Mouse (Mus musculus) myocyte (in vitro differentiated cells): ENCODE data around the gene Pla2g4e. TPM values are rescaled to one million over a fixed set of nuclear protein-coding genes. Genes with fewer than 3 reads are reported as not detected.

Experiments used
- H3K27me3 ChIP-seq: one replicate; pipeline ENCODE4 v1.6.1; 2011; ENCODE audit not compliant: control insufficient read depth, insufficient read depth, insufficient read length
- H3K36me3 ChIP-seq: one replicate; pipeline ENCODE4 v1.6.1; 2011; ENCODE audit not compliant: control insufficient read depth, insufficient read depth
- H3K4me2 ChIP-seq: one replicate; pipeline ENCODE4 v1.6.1; 2011; ENCODE audit warnings: low read depth, control low read depth
- H3K4me3 ChIP-seq: one replicate; pipeline ENCODE4 v1.5.1; 2011; ENCODE audit warnings: mild to moderate bottlenecking, control low read depth, moderate library complexity
- H3K79me2 ChIP-seq: one replicate; pipeline ENCODE4 v1.6.1; 2011; ENCODE audit not compliant: control insufficient read depth, insufficient read depth
- H3ac ChIP-seq: one replicate; pipeline ENCODE4 v1.6.1; 2011; ENCODE audit not compliant: control insufficient read depth, insufficient read length
- CEBPB ChIP-seq: IDR thresholded peaks from 2 replicates; pipeline ENCODE4 v1.6.1; 2011; ENCODE audit warnings: mild to moderate bottlenecking, moderate library complexity; ENCODE audit not compliant: poor library complexity, insufficient read depth, severe bottlenecking
- E2F4 ChIP-seq: IDR thresholded peaks from one replicate; pipeline ENCODE4 v1.6.1; 2011; ENCODE audit warnings: mild to moderate bottlenecking, control low read depth, moderate library complexity; ENCODE audit not compliant: insufficient read depth
- MAX ChIP-seq: IDR thresholded peaks from one replicate; pipeline ENCODE4 v1.6.1; 2011; ENCODE audit warnings: low read depth, mild to moderate bottlenecking, control low read depth
- MYOD1 ChIP-seq, 3 experiments: IDR thresholded peaks; one replicate each; pipeline ENCODE4 v1.6.1; 2011; ENCODE audit warnings: control low read depth in 2 of 3, low read depth in 2 of 3, mild to moderate bottlenecking in 2 of 3, moderate library complexity in 1 of 3; ENCODE audit not compliant: insufficient read length in 2 of 3, control insufficient read depth in 1 of 3
- MYOG ChIP-seq, 3 experiments: IDR thresholded peaks; one replicate each; pipeline ENCODE4 v1.6.1; 2011; ENCODE audit warnings: control low read depth in 2 of 3, low read depth in 2 of 3, mild to moderate bottlenecking in 2 of 3; ENCODE audit not compliant: insufficient read length in 2 of 3, control insufficient read depth in 1 of 3, insufficient read depth in 1 of 3
- POLR2A ChIP-seq: IDR thresholded peaks from one replicate; pipeline ENCODE4 v1.6.1; 2011; ENCODE audit warnings: low read depth, mild to moderate bottlenecking, control low read depth, moderate library complexity; ENCODE audit not compliant: insufficient read length
- POLR2AphosphoS2 ChIP-seq: IDR thresholded peaks from one replicate; pipeline ENCODE4 v1.6.1; 2011; ENCODE audit warnings: low read depth, control low read depth; ENCODE audit not compliant: insufficient read length
- REST ChIP-seq: IDR thresholded peaks from one replicate; pipeline ENCODE4 v1.6.1; 2011; ENCODE audit warnings: mild to moderate bottlenecking, control low read depth, moderate library complexity; ENCODE audit not compliant: insufficient read depth, insufficient read length
- SRF ChIP-seq: IDR thresholded peaks from one replicate; pipeline ENCODE4 v1.6.1; 2011; ENCODE audit warnings: low read depth; ENCODE audit not compliant: control insufficient read depth, insufficient read length
- TCF12 ChIP-seq: IDR thresholded peaks from one replicate; pipeline ENCODE4 v1.6.1; 2011; ENCODE audit warnings: mild to moderate bottlenecking, control low read depth; ENCODE audit not compliant: poor library complexity, insufficient read depth, severe bottlenecking
- TCF3 ChIP-seq: IDR thresholded peaks from one replicate; pipeline ENCODE4 v1.6.1; 2011; ENCODE audit warnings: low read depth, control low read depth; ENCODE audit not compliant: insufficient read length
- USF1 ChIP-seq: IDR thresholded peaks from one replicate; pipeline ENCODE4 v1.6.1; 2011; ENCODE audit warnings: low read depth, mild to moderate bottlenecking, control low read depth, moderate library complexity
- polyA plus RNA-seq: library from polyadenylated mRNA; unstranded; fragments of >200 nt; fragmentation: generic; extraction: Trizol; gene quantifications from one replicate; pipeline ENCODE4 v1.2.1, GENCODE M21; 2012; ENCODE audit warnings: missing spikeins

Pla2g4e gene
- polyA plus RNA-seq, 1 experiment, result 0.05 TPM

DNA sequence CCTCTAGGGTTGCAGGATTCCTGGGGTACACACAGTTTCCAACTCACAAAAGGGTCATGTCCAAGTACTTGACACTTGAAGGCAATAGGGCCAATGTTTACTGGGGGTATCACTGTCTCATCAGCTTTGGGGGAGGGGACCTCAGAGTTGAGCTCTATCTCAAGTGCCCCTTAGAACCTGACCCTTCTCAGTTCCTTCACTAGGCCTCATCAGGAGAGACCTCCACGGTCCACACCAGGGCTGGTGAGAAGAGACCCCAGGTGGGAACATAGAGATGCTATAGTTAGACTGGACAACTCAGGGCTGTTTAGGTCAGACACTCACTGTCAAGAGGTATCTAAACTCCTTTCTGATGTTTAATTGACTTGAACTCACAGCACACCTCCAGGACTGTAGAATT, 106.0 kb downstream of the Pla2g4e start:
- peaks cover 5% of the 10 kb centered on the region for H3K36me3 ChIP-seq

DNA sequence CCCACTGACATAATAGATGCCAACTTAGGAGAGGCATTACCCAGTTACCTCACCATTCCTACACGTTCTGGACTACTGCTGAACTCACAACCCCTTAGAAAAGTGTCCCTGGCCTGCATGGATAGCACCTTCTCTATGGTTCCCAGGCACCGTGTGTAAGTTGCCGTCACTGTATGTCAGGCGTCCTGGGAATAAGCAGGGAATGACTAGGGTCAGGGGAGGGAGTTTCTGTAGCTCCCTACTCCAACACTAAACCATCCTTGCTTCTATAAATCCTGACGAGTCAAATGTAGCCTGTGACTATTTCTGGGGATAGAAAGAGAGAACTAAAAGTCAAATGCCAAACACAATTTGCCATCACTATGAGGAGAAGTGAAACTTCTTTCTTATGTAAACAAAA, 107.9 kb downstream of the Pla2g4e start:
- Histone ChIP-seq H3K4me3 (no peak overlapping the region), H3K4me2 (no peak overlapping the region), H3K27me3 (no peaks in the 10 kb centered on the region), H3K79me2 (peaks cover 57% of the 10 kb centered on the region), H3K36me3 (peaks cover 5% of the 10 kb centered on the region), H3ac (no peak overlapping the region)
- no peak for TF ChIP-seq MYOD1 (IDR thresholded peaks at IDR 0.05; ENCODE audit: control insufficient read depth in 1 of 3, insufficient read length in 2 of 3, low read depth in 2 of 3)
- TF ChIP-seq CEBPB, result no peak
- TF ChIP-seq TCF12, result no peak
- no peak for TF ChIP-seq USF1
- TF ChIP-seq TCF3, result no peak
- no peak for TF ChIP-seq POLR2A
- no peak for TF ChIP-seq POLR2AphosphoS2
- TF ChIP-seq MYOG (IDR thresholded peaks at IDR 0.05; ENCODE audit: control insufficient read depth in 1 of 3, insufficient read depth in 1 of 3, insufficient read length in 2 of 3, low read depth in 2 of 3), result no peak
- no peak for TF ChIP-seq MAX
- no peak for TF ChIP-seq REST
- no peak for TF ChIP-seq E2F4
- no peak for TF ChIP-seq SRF

More for the DNA sequence above, 106.0 kb downstream of the Pla2g4e start:
- Histone ChIP-seq H3K79me2 (peaks cover 66% of the 10 kb centered on the region), H3K27me3 (no peaks in the 10 kb centered on the region), H3K4me2 (no peak overlapping the region), H3K4me3 (no peak overlapping the region), H3ac (no peak overlapping the region)
- TF ChIP-seq REST (no peak), TCF3 (no peak), USF1 (no peak), MYOD1 (IDR thresholded peaks at IDR 0.05; ENCODE audit: control insufficient read depth in 1 of 3, insufficient read length in 2 of 3, low read depth in 2 of 3) (no peak), MYOG (IDR thresholded peaks at IDR 0.05; ENCODE audit: control insufficient read depth in 1 of 3, insufficient read depth in 1 of 3, insufficient read length in 2 of 3, low read depth in 2 of 3) (no peak), POLR2A (no peak), POLR2AphosphoS2 (no peak), MAX (no peak), SRF (no peak), E2F4 (no peak), CEBPB (no peak), TCF12 (no peak)

DNA sequence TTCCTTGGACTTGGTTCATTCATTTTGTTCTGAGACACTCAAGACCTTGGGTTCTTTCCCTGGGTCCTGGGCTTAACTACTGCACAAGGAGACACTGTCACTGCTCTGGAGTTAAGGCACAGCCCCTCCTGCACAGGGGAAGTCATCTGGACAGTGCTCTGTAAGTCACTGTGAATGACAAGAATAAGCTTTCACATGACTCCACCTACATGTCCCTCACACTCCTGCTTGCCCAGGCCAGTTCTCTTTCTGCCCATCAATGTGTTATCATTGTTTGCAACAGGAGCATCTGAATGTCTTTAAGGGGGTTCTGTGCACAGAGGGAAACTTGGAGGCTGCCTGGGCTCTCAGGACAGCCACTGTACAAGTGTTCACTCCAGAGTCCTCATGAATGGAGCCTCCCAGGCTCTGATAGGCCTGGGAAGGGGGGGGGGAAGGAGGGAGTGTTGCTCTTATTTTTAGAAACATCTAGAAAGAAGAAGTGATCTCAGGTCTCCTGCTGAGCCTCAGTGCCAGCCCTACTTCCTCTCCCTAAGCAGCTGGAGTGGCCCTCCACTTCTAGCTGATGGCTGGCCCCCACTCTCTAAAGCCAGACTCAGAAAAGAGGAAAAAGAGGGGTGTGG, 110.6 kb downstream of the Pla2g4e start:
- Histone ChIP-seq H3K27me3 (no peaks in the 10 kb centered on the region), H3K4me3 (no peak overlapping the region), H3ac (no peak overlapping the region), H3K79me2 (peaks cover 40% of the 10 kb centered on the region), H3K36me3 (peaks cover 5% of the 10 kb centered on the region), H3K4me2 (peak overlapping the region; percentile 7)
- peak in 1 of 3 experiments; percentile 20 for TF ChIP-seq MYOG (IDR thresholded peaks at IDR 0.05; ENCODE audit: control insufficient read depth in 1 of 3, insufficient read depth in 1 of 3, insufficient read length in 2 of 3, low read depth in 2 of 3)
- no peak for TF ChIP-seq TCF3

DNA sequence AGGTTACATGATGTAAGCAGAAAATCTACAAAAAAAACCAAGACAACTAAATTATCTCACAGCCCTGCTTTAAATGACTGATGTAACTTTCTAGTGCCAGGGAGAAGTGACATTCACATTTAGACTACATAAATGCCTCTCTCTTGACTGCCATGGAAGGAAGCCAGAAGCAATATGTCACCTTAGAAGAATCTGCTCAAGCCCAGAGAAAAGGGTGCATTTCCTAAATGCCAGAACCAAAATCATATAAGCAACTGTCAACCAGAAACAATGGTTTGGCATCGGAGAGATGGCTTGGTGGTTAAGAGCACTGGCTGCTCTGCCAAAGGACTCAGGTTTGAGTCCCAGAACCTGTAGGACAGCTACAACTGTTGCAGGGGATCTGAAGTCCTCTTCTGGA, 113.3 kb downstream of the Pla2g4e start:
- no peak overlapping the region for H3K4me3 ChIP-seq
- peak overlapping the region; percentile 33 for H3K4me2 ChIP-seq
- peaks cover 9% of the 10 kb centered on the region for H3K36me3 ChIP-seq
- H3K79me2 ChIP-seq, result peaks cover 22% of the 10 kb centered on the region
- 0 out of 2 replicates have a peak, but pooled peaks have one; percentile 10 for TF ChIP-seq CEBPB
- TF ChIP-seq TCF3, result no peak
- H3K27me3 ChIP-seq, result no peaks in the 10 kb centered on the region
- H3ac ChIP-seq, result no peak overlapping the region

DNA sequence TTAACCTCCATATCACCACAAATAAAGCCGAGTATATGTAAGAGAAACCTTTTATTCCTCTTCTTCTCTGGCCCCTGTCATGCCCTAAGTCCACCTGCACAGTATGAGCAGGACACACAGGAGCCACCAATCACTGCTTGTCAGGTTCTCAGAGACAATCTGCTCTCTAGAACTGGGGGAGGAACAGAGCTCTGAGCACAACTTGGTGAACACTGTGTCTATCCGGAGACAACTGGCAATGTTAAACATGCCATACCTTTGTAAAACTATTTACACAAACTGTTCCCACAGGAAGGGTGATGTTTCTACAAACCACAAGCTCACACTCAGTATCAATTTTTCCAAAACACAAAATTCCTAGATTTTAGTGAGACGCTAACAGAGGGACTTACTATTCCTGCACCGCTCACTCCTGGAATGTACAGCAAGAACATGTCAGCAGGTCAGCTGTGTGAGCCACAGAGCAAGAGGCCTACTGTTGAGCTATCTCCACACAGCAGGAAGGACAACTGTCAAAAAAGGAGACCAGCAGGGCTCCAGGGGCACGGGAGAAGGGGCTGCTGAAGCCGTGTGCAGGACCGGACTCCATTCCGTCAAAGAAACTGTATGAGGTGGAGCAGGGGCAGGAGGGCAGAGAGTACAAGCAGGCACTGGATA, 115.8 kb downstream of the Pla2g4e start:
- H3ac ChIP-seq, result no peak overlapping the region
- no peak for TF ChIP-seq SRF
- TF ChIP-seq MAX, result no peak
- peak in 1 of 3 experiments; percentile 31 for TF ChIP-seq MYOD1 (IDR thresholded peaks at IDR 0.05; ENCODE audit: control insufficient read depth in 1 of 3, insufficient read length in 2 of 3, low read depth in 2 of 3)
- peak in 1 of 3 experiments; percentile 41 for TF ChIP-seq MYOG (IDR thresholded peaks at IDR 0.05; ENCODE audit: control insufficient read depth in 1 of 3, insufficient read depth in 1 of 3, insufficient read length in 2 of 3, low read depth in 2 of 3)
- peaks cover 12% of the 10 kb centered on the region for H3K36me3 ChIP-seq
- peaks cover 22% of the 10 kb centered on the region for H3K79me2 ChIP-seq
- peak overlapping the region; percentile 37 for H3K4me2 ChIP-seq
- H3K4me3 ChIP-seq, result no peak overlapping the region
- H3K27me3 ChIP-seq, result no peaks in the 10 kb centered on the region
